Mouse (Mus musculus) large intestine, adult 2 months (tissue): ENCODE measurements around the gene Olfr676. TPM values are rescaled to one million over a fixed set of nuclear protein-coding genes. Genes with fewer than 3 reads are reported as not detected.
"Not testable (repeated sequence)": the region's sequence is repeated elsewhere in the genome, so short reads cannot be mapped to it uniquely, and the experiment has no call there.

ENCODE experiments used
- DNase-seq: peaks from one replicate; pipeline ENCODE4 v3.0.0-alpha.2; 2012; ENCODE audit warnings: low read depth, low spot score
- WGBS: fragments of 180-500 bp; shearing (Covaris S2); methylation state at CpG from one replicate; pipeline ENCODE4 v1.1.7; 2018; 5-methylcytosine and 5-hydroxymethylcytosine counted together
- polyA plus RNA-seq: library from polyadenylated mRNA; depleted of rRNA; stranded (reverse); fragments of >200 nt; gene quantifications from 2 replicates; pipeline ENCODE4 v1.2.3, GENCODE M21; 2012; rRNA removed

Olfr676 gene
- polyA plus RNA-seq: not detected in 2 replicates

DNA sequence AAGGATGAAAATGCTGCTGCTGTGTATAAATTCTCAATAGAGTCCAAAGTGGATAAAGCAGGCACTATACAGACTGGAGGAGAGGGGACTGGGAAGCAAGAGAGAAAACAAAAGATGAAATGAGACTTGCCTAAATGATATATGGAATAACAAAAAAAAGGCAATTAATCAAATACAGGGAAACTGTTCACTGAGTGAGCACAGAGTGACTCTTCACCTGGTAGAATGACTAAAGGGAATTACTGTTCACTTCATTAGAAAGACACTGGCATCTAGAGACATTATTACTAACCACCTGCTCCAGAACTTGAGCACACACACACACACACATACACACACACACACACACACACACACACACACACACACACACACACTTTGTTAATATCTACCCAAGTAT lies at the start of gene Olfr676:
Gene Olfr676 (plus strand): TSS at position 301 of the 400 bp plus-strand sequence.
- no peak for DNase-seq

DNA sequence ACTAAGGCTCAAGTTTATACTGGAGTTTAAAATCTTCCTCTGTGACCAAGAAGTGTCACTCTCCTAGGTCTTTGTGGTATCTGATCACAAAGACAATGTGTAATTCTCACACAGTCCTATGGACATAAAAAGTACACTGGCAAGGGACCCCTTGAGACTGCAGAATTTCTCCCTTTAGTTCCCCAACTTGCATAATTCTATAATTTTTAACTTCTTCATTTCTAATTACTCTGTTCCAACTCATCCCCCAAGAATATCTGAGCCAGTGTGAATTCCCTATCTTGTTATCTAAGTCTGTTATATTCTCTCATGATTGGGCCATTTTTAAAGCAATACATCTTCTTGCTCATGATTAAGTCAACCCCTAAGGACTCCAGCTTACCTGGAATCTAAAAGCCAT lies 30.6 kb upstream of the Olfr676 start, which contains the start of gene Olfr672:
Gene Olfr672 (minus strand): TSS at position 101 of the 400 bp plus-strand sequence.
- DNase-seq: no peak

GRCm38 (mm10) chr7:105022530-105022929 lies 10.0 kb upstream of the Olfr676 start:
- WGBS: 83% methylated on average over 1 of the region's 1 CpGs
- DNase-seq: no peak

DNA sequence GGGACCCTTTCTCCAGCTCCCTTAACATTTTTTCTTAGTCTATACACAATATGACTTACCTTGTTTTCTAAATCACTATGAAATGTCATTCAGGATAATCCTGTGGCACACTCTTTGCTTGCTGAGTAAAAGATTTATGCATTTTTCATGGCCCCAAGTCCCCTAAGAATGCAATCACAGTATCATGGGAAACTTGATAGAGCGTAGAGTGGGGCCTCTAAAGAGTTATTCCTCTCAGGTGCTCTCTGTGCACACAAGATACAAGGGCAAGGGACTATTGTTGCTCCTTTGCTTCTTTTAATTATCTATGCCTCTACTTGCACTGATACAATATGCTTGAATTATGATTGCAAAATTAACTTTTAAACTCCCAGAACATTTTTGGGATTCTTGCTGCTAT lies 4.1 kb upstream of the Olfr676 start, which contains the start of gene Olfr675:
Gene Olfr675 (minus strand): TSS at position 101 of the 400 bp plus-strand sequence.
- 71% methylated on average over 1 of the region's 1 CpGs for WGBS
- DNase-seq: no peak

DNA sequence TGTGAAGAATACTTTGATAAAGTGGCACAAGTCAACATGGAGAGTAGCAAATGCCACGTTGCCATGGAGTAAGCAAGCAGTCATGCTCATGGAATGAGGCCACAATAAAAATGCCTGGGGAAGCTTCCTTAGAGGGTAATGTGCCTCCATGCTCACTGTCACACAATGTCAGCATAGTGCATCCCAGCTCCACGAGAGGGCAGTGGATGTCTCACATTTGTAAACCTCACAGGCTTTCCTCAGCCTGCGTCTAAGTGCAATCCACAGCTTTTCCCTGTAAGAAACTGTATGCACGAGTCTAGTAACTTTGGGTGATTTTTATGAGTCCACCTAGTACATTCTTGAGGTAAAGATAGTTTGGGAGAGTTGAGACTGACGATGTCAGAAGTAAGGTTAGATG lies 1.3 kb downstream of the Olfr676 start:
- not testable (repeated sequence) for DNase-seq
- 26% methylated on average over 5 of the region's 5 CpGs for WGBS

- no peak for DNase-seq
Observed at GRCm38 (mm10) chr7:105058951-105059350, 26.5 kb downstream of the Olfr676 start.

- WGBS: 75% methylated on average over 1 of the region's 1 CpGs
- DNase-seq: no peak
Observed at GRCm38 (mm10) chr7:105064175-105064574, 31.7 kb downstream of the Olfr676 start, which contains the start of gene Olfr678. Olfr678 (plus strand) TSS chr7:105064475.

DNA sequence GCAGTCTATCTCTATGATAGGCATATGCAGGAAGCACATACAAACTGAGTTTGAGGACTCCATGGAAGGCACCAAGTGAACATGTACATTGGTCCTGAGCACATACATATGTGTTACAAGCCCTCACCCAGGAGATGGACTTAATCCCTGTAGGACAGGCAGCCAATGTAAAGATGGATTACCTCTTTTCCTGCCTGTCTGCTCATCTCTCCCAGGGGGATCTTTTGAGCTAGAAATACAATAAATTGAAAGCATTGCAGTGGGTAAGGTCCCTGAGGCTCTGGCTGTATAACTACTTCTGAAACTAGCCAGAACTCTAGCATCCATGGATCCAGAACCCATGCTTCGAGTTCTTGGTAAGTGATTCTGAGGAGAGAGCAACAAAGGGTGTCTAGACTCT lies 48.4 kb downstream of the Olfr676 start, which contains the start of gene Olfr679:
Gene Olfr679 (plus strand): TSS at position 301 of the 400 bp plus-strand sequence.
- 41% methylated on average over 1 of the region's 1 CpGs for WGBS
- DNase-seq: no peak

Other genes starting within 250 kb of the Olfr676 start
- gene Usp17lb, start 190.1 kb upstream of the Olfr676 start, polyA plus RNA-seq: not detected in 2 replicates
- gene Usp17la, start 175.7 kb upstream of the Olfr676 start, polyA plus RNA-seq: not detected in 2 replicates
- not detected in 2 replicates for gene Olfr665, start 154.7 kb upstream of the Olfr676 start, polyA plus RNA-seq
- not detected in 2 replicates for gene Olfr666, start 136.7 kb upstream of the Olfr676 start, polyA plus RNA-seq
- gene Olfr667, start 111.2 kb upstream of the Olfr676 start, polyA plus RNA-seq: not detected in 2 replicates
- not detected in 2 replicates for gene Olfr668, start 104.6 kb upstream of the Olfr676 start, polyA plus RNA-seq
- gene Olfr669, start 98.5 kb upstream of the Olfr676 start, polyA plus RNA-seq: not detected in 2 replicates
- gene Olfr670, start 70.1 kb upstream of the Olfr676 start, polyA plus RNA-seq: not detected in 2 replicates
- gene Olfr671, start 53.6 kb upstream of the Olfr676 start, polyA plus RNA-seq: not detected in 2 replicates
- not detected in 2 replicates for gene Olfr672, start 30.7 kb upstream of the Olfr676 start, polyA plus RNA-seq
- not detected in 2 replicates for gene Olfr675, start 4.2 kb upstream of the Olfr676 start, polyA plus RNA-seq
- gene Olfr677, start 18.7 kb downstream of the Olfr676 start, polyA plus RNA-seq: not detected in 2 replicates
- gene Olfr678, start 31.8 kb downstream of the Olfr676 start, polyA plus RNA-seq: not detected in 2 replicates
- not detected in 2 replicates for gene Olfr679, start 48.5 kb downstream of the Olfr676 start, polyA plus RNA-seq
- not detected in 2 replicates for gene Olfr680-ps1, start 60.1 kb downstream of the Olfr676 start, polyA plus RNA-seq
- not detected in 2 replicates for gene Olfr681, start 84.1 kb downstream of the Olfr676 start, polyA plus RNA-seq
- not detected in 2 replicates for gene Olfr683, start 114.3 kb downstream of the Olfr676 start, polyA plus RNA-seq
- not detected in 2 replicates for gene Olfr684, start 131.0 kb downstream of the Olfr676 start, polyA plus RNA-seq
- not detected in 2 replicates for gene Olfr685, start 153.3 kb downstream of the Olfr676 start, polyA plus RNA-seq
- not detected in 2 replicates for gene Olfr686, start 174.8 kb downstream of the Olfr676 start, polyA plus RNA-seq